Mouse (Mus musculus): ENCODE results near the gene Fzd9. TPM values are rescaled to one million over a fixed set of nuclear protein-coding genes. Genes with fewer than 3 reads are reported as not detected.

Fzd9 gene
- polyA plus RNA-seq, 1 experiment from 2014 or later = 19.4 TPM

DNA sequence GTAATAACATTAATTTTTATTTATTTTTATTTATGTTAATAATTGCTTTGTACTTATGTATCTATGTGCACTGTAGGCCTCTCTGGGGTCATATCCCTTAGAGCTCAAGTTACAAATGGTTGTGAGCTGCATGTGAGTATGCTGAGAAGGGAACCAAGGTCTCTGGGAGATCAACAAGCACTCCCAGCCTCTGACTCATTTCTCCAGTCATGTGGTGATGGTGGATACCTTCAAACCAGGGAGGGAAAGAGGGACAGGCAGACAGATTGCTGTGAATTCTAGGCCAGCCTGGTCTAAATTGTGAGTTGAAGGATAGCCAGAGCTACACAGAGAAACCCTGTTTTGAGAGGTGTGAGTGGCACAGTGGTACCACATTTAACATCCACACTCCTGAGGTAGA lies 30.1 kb downstream of the Fzd9 start:
- Histone ChIP-seq H3K27me3 (no peaks in the 10 kb centered on the region), H3K4me1 (no peaks in the 10 kb centered on the region), H3K9ac (no peak overlapping the region), H3K4me2 (replicated peaks) (no peak overlapping the region), H3K4me3 (no peak overlapping the region), H3K9me3 (no peaks in the 10 kb centered on the region), H3K27ac (no peak overlapping the region), H3K36me3 (peaks cover 92% of the 10 kb centered on the region)
- no peak for ATAC-seq (ENCODE audit: low FRiP score, low read depth)

DNA sequence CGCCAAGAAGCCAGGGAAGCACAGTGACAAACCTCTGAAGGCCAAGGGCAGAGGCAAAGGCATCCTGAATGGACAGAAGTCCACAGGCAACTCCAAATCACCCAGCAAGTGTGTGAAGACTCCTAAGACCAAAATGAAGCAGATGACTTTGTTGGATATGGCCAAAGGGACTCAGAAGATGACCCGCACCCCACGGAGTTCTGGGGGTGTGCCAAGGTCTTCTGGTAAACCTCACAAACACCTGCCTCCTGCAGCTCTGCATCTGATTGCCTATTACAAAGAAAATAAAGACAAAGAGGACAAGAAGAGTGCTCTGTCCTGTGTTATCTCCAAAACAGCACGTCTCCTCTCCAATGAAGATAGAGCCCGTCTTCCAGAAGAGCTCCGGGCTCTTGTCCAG lies 34.2 kb downstream of the Fzd9 start:
- no peak overlapping the region for H3K9ac ChIP-seq
- whole genome bisulfite sequencing = 92% methylated on average over 6 of the region's 6 CpGs

DNA sequence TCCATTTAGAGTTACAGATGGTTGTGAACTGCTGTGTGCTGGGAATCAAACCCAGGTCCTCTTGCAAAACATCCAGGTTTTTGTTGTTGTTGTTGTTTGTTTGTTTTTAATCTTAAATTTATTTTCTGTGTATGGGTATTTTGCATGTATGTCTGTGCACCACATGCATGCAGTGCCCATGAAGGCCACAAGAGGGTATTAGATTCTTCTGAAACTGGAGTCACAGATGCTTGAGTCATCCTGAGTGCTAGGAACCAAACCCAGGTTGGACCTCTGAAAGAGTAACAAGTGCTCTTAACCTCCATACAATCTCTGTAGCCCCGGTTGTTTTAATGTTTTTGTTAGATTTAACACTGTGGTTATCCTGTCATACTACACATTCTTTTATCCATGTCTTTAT lies 42.8 kb downstream of the Fzd9 start:
- H3K9me3 ChIP-seq = no peaks in the 10 kb centered on the region
- no peak overlapping the region for H3K4me2 ChIP-seq (replicated peaks)
- H3K27ac ChIP-seq = no peak overlapping the region
- WGBS = 87% methylated on average over 1 of the region's 1 CpGs
- no peak for ATAC-seq (ENCODE audit: low FRiP score, low read depth)
- H3K36me3 ChIP-seq = peaks cover 92% of the 10 kb centered on the region
- H3K27me3 ChIP-seq = no peaks in the 10 kb centered on the region
- H3K4me3 ChIP-seq = no peak overlapping the region
- no peak overlapping the region for H3K9ac ChIP-seq
- no peaks in the 10 kb centered on the region for H3K4me1 ChIP-seq

More for the DNA sequence above, 34.2 kb downstream of the Fzd9 start:
- Histone ChIP-seq H3K4me3 (no peak overlapping the region), H3K4me2 (replicated peaks) (no peak overlapping the region), H3K27ac (no peak overlapping the region), H3K4me1 (no peaks in the 10 kb centered on the region), H3K36me3 (peaks cover 96% of the 10 kb centered on the region), H3K27me3 (no peaks in the 10 kb centered on the region), H3K9me3 (no peaks in the 10 kb centered on the region)
- ATAC-seq (ENCODE audit: low FRiP score, low read depth) = no peak

DNA sequence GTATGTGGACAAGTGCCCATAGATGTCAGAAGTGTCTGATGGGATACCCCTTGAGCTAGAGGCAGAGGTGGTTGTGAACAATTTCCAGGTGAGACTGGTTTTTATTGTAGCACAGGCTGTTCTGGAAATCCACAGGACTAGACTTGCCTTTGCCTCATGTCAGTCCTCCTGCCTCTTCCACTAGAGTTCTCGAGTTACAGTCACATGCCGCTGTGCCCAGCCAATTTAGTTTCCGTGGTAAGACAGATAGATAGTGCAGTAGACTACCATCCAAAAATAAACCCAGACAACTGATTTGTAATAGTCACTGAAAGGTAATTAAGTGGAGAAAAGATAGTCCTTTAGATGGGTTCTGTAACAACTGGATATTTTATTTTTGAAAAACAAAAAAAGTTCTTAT lies 48.3 kb downstream of the Fzd9 start:
- ATAC-seq (ENCODE audit: low FRiP score, low read depth) = no peak
- H3K36me3 ChIP-seq = peaks cover 87% of the 10 kb centered on the region
- no peaks in the 10 kb centered on the region for H3K9me3 ChIP-seq
- WGBS = 69% methylated on average over 3 of the region's 3 CpGs
- no peak overlapping the region for H3K9ac ChIP-seq
- no peaks in the 10 kb centered on the region for H3K27me3 ChIP-seq
- no peak overlapping the region for H3K4me2 ChIP-seq (replicated peaks)
- no peak overlapping the region for H3K4me3 ChIP-seq
- no peak overlapping the region for H3K27ac ChIP-seq
- H3K4me1 ChIP-seq = no peaks in the 10 kb centered on the region

Small RNAs within 50 kb of the gene (microRNA-seq; reads per million reads assigned to microRNA genes)
- gene Gm25315 = not detected

Other genes starting within 250 kb of the Fzd9 start
- gene Abhd11, start 242.1 kb downstream of the Fzd9 start, polyA plus RNA-seq (2015; fragmentation: Nextera tagmentation; extraction: Ambion mirVana) = 51.7 and 55.1 TPM in 2 replicates
- gene Stx1a, start 227.7 kb downstream of the Fzd9 start, polyA plus RNA-seq (2015; fragmentation: Nextera tagmentation; extraction: Ambion mirVana) = 11.7 and 13.1 TPM in 2 replicates
- 35.5 and 35.7 TPM in 2 replicates for gene Dnajc30, start 187.0 kb downstream of the Fzd9 start, polyA plus RNA-seq (2015; fragmentation: Nextera tagmentation; extraction: Ambion mirVana)
- 143 and 145 TPM in 2 replicates for gene Bud23, start 186.3 kb downstream of the Fzd9 start, polyA plus RNA-seq (2015; fragmentation: Nextera tagmentation; extraction: Ambion mirVana)
- gene Vps37d, start 173.0 kb downstream of the Fzd9 start, polyA plus RNA-seq (2015; fragmentation: Nextera tagmentation; extraction: Ambion mirVana) = 12.7 and 15.1 TPM in 2 replicates
- 1.6 and 2.2 TPM in 2 replicates for gene Mlxipl, start 161.3 kb downstream of the Fzd9 start, polyA plus RNA-seq (2015; fragmentation: Nextera tagmentation; extraction: Ambion mirVana)
- gene Tbl2, start 101.6 kb downstream of the Fzd9 start, polyA plus RNA-seq (2015; fragmentation: Nextera tagmentation; extraction: Ambion mirVana) = 29.0 and 32.5 TPM in 2 replicates
- gene Bcl7b, start 82.9 kb downstream of the Fzd9 start, polyA plus RNA-seq (2015; fragmentation: Nextera tagmentation; extraction: Ambion mirVana) = 47.3 and 50.0 TPM in 2 replicates
- gene Baz1b, start 64.0 kb downstream of the Fzd9 start, polyA plus RNA-seq (2015; fragmentation: Nextera tagmentation; extraction: Ambion mirVana) = 48.9 and 50.3 TPM in 2 replicates
- not detected in 2 replicates for gene Fkbp6, start 98.8 kb upstream of the Fzd9 start, polyA plus RNA-seq (2015; fragmentation: Nextera tagmentation; extraction: Ambion mirVana)
- not detected in 2 replicates for gene Trim50, start 102.1 kb upstream of the Fzd9 start, polyA plus RNA-seq (2015; fragmentation: Nextera tagmentation; extraction: Ambion mirVana)
- gene Nsun5, start 118.7 kb upstream of the Fzd9 start, polyA plus RNA-seq (2015; fragmentation: Nextera tagmentation; extraction: Ambion mirVana) = 38.8 and 39.8 TPM in 2 replicates
- 15.5 and 15.9 TPM in 2 replicates for gene Pom121, start 143.3 kb upstream of the Fzd9 start, polyA plus RNA-seq (2015; fragmentation: Nextera tagmentation; extraction: Ambion mirVana)

Measured in limb, embryonic 13.5 days (tissue).